Mouse (Mus musculus) hindbrain, embryonic 14.5 days (tissue): ENCODE measurements at regions not wholly inside any gene's neighbourhood (a gene's known extent, or its start where the extent isn't known, plus 50 kb on each side); places are given as distances from the start of the nearest gene placed in this dataset.
A peak's percentile ranks its signal among the peaks of the same experiment; 100 is the strongest.

Experiments
- ATAC-seq: fragments of 200-750 bp; cut with Nextera tagmentation; 2 replicates; pipeline ENCODE4 v1.8.0; 2017; ENCODE audit warnings: moderate number of reproducible peaks, mild to moderate bottlenecking, moderate TSS enrichment, moderate library complexity; ENCODE audit not compliant: low FRiP score
- DNase-seq: peaks from one replicate; pipeline ENCODE4 v3.0.0-alpha.2; 2015; ENCODE audit warnings: low spot score
- H3K27ac ChIP-seq: fragments of 300-500 bp; sonication (generic); 2 replicates; pipeline ENCODE4 v1.5.1; 2014; ENCODE audit warnings: mild to moderate bottlenecking, moderate library complexity
- H3K27me3 ChIP-seq: fragments of 300-500 bp; sonication (generic); 2 replicates; pipeline ENCODE4 v1.6.1; 2014; ENCODE audit warnings: mild to moderate bottlenecking, low read length, mixed read lengths; ENCODE audit not compliant: control insufficient read depth, insufficient read depth
- H3K36me3 ChIP-seq: fragments of 300-500 bp; sonication (generic); replicated peaks from 2 replicates; pipeline ENCODE4 v1.6.1; 2014; ENCODE audit not compliant: control insufficient read depth, insufficient read depth
- H3K4me1 ChIP-seq: fragments of 300-500 bp; sonication (generic); replicated peaks from 2 replicates; pipeline ENCODE4 v1.6.1; 2014; ENCODE audit warnings: antibody characterized with exemption, low read length, mixed read lengths; ENCODE audit not compliant: control insufficient read depth, insufficient read depth
- H3K4me2 ChIP-seq: fragments of 300-500 bp; sonication (generic); replicated peaks from 2 replicates; pipeline ENCODE4 v1.6.1; 2014; ENCODE audit warnings: mild to moderate bottlenecking, moderate library complexity
- H3K4me3 ChIP-seq: fragments of 300-500 bp; sonication (generic); replicated peaks from 2 replicates; pipeline ENCODE4 v1.5.1; 2014; ENCODE audit warnings: mild to moderate bottlenecking, low read length
- H3K9ac ChIP-seq: fragments of 300-500 bp; sonication (generic); 2 replicates; pipeline ENCODE4 v1.6.1; 2014
- H3K9me3 ChIP-seq: fragments of 300-500 bp; sonication (generic); 2 replicates; pipeline ENCODE4 v1.6.1; 2016; ENCODE audit warnings: low read length; ENCODE audit not compliant: control insufficient read depth
- WGBS: fragments of 180-500 bp; shearing (Covaris S2); extraction: QIAGEN DNeasy Blood & Tissue Kit; methylation state at CpG from one replicate; pipeline ENCODE4 v1.1.7; 2014; 5-methylcytosine and 5-hydroxymethylcytosine counted together

- Histone ChIP-seq H3K4me2 (no peak overlapping the region), H3K4me3 (no peak overlapping the region), H3K36me3 (no peaks in the 10 kb centered on the region), H3K27me3 (no peaks in the 10 kb centered on the region), H3K9ac (no peak overlapping the region), H3K4me1 (no peaks in the 10 kb centered on the region), H3K9me3 (no peaks in the 10 kb centered on the region), H3K27ac (no peak overlapping the region)
- ATAC-seq: no peak
- 84% methylated on average over 2 of the region's 2 CpGs for WGBS
- no peak for DNase-seq
These were observed 166.4 kb upstream of the Tas2r134 start for GRCm38 (mm10) chr2:51460896-51461295.

- Histone ChIP-seq H3K36me3 (no peaks in the 10 kb centered on the region), H3K9ac (no peak overlapping the region), H3K4me3 (no peak overlapping the region), H3K27ac (no peak overlapping the region), H3K4me1 (no peaks in the 10 kb centered on the region), H3K27me3 (no peaks in the 10 kb centered on the region), H3K9me3 (no peaks in the 10 kb centered on the region), H3K4me2 (no peak overlapping the region)
- no peak for DNase-seq
- ATAC-seq: no peak
- WGBS: 82% methylated on average over 2 of the region's 2 CpGs
These were observed 167.8 kb upstream of the Tas2r134 start for GRCm38 (mm10) chr2:51459486-51459885.

- Histone ChIP-seq H3K4me3 (no peak overlapping the region), H3K9ac (no peak overlapping the region), H3K36me3 (no peaks in the 10 kb centered on the region), H3K4me2 (no peak overlapping the region), H3K27me3 (no peaks in the 10 kb centered on the region), H3K9me3 (no peaks in the 10 kb centered on the region), H3K27ac (no peak overlapping the region), H3K4me1 (no peaks in the 10 kb centered on the region)
- no peak for ATAC-seq
- 93% methylated on average over 2 of the region's 2 CpGs for WGBS
- no peak for DNase-seq
These were observed 169.6 kb upstream of the Tas2r134 start for GRCm38 (mm10) chr2:51457717-51458116.

GRCm38 (mm10) chr2:51452816-51453215 is 174.5 kb upstream of the Tas2r134 start:
- no peak for DNase-seq
- no peaks in the 10 kb centered on the region for H3K4me1 ChIP-seq
- WGBS: 71% methylated on average over 7 of the region's 7 CpGs

GRCm38 (mm10) chr2:51448121-51448520 is 179.2 kb upstream of the Tas2r134 start:
- Histone ChIP-seq H3K4me3 (no peak overlapping the region), H3K36me3 (no peaks in the 10 kb centered on the region), H3K4me1 (no peaks in the 10 kb centered on the region), H3K27me3 (no peaks in the 10 kb centered on the region), H3K4me2 (no peak overlapping the region), H3K9me3 (no peaks in the 10 kb centered on the region), H3K27ac (no peak overlapping the region), H3K9ac (no peak overlapping the region)
- WGBS: 90% methylated on average over 3 of the region's 3 CpGs
- ATAC-seq (no peak), DNase-seq (no peak)

More at GRCm38 (mm10) chr2:51452816-51453215, 174.5 kb upstream of the Tas2r134 start:
- ATAC-seq: no peak
- H3K9ac ChIP-seq: no peak overlapping the region
- H3K27ac ChIP-seq: no peak overlapping the region
- no peak overlapping the region for H3K4me2 ChIP-seq
- H3K36me3 ChIP-seq: no peaks in the 10 kb centered on the region
- H3K9me3 ChIP-seq: no peaks in the 10 kb centered on the region
- H3K4me3 ChIP-seq: no peak overlapping the region
- no peaks in the 10 kb centered on the region for H3K27me3 ChIP-seq

GRCm38 (mm10) chr2:51447616-51448015 is 179.7 kb upstream of the Tas2r134 start:
- no peak overlapping the region for H3K4me2 ChIP-seq
- WGBS: 98% methylated on average over 5 of the region's 5 CpGs

GRCm38 (mm10) chr2:51444386-51445080 is 182.8 kb upstream of the Tas2r134 start:
- Histone ChIP-seq H3K4me1 (no peaks in the 10 kb centered on the region; the same call in 1 of the 2 replicates), H3K9me3 (no peaks in the 10 kb centered on the region), H3K4me3 (no peak overlapping the region), H3K27ac (no peak overlapping the region), H3K27me3 (no peaks in the 10 kb centered on the region), H3K36me3 (no peaks in the 10 kb centered on the region), H3K9ac (no peak overlapping the region), H3K4me2 (no peak overlapping the region)
- WGBS: 64% methylated on average over 9 of the region's 9 CpGs
- no peak for DNase-seq
- ATAC-seq: no peak

More at GRCm38 (mm10) chr2:51447616-51448015, 179.7 kb upstream of the Tas2r134 start:
- Histone ChIP-seq H3K4me1 (no peaks in the 10 kb centered on the region), H3K9me3 (no peaks in the 10 kb centered on the region), H3K9ac (no peak overlapping the region), H3K27me3 (no peaks in the 10 kb centered on the region), H3K4me3 (no peak overlapping the region), H3K27ac (no peak overlapping the region), H3K36me3 (no peaks in the 10 kb centered on the region)
- DNase-seq (no peak), ATAC-seq (no peak)

GRCm38 (mm10) chr2:51443946-51444345 is 183.4 kb upstream of the Tas2r134 start:
- Histone ChIP-seq H3K27me3 (no peaks in the 10 kb centered on the region), H3K9ac (no peak overlapping the region), H3K4me3 (no peak overlapping the region), H3K27ac (no peak overlapping the region), H3K9me3 (no peaks in the 10 kb centered on the region), H3K4me2 (no peak overlapping the region), H3K4me1 (no peaks in the 10 kb centered on the region; the same call in 1 of the 2 replicates), H3K36me3 (no peaks in the 10 kb centered on the region)
- ATAC-seq (peak; percentile 37; the same call in 1 of the 2 replicates), DNase-seq (no peak)
- WGBS: 54% methylated on average over 3 of the region's 3 CpGs

- H3K36me3 ChIP-seq: no peaks in the 10 kb centered on the region
- WGBS: 77% methylated on average over 1 of the region's 1 CpGs
- H3K4me2 ChIP-seq: no peak overlapping the region
- no peaks in the 10 kb centered on the region for H3K9me3 ChIP-seq
- no peak overlapping the region for H3K9ac ChIP-seq
- ATAC-seq: no peak
- no peak overlapping the region for H3K27ac ChIP-seq
- H3K27me3 ChIP-seq: no peaks in the 10 kb centered on the region
- DNase-seq: no peak
- no peak overlapping the region for H3K4me3 ChIP-seq
- no peaks in the 10 kb centered on the region; the same call in 1 of the 2 replicates for H3K4me1 ChIP-seq
These were observed 188.3 kb upstream of the Tas2r134 start for GRCm38 (mm10) chr2:51439047-51439446.
